Mouse (Mus musculus) spleen, adult 18-20 months (tissue): Measurements from ENCODE around the gene Cacng8.
"Not testable (repeated sequence)": the region's sequence is repeated elsewhere in the genome, so short reads cannot be mapped to it uniquely, and the experiment has no call there.

Experiments
- DNase-seq, 2 experiments: peaks; one replicate each; pipeline ENCODE4 v3.0.0; 2022; ENCODE audit warnings: mixed read lengths in 2 of 2

The Cacng8 gene

DNA sequence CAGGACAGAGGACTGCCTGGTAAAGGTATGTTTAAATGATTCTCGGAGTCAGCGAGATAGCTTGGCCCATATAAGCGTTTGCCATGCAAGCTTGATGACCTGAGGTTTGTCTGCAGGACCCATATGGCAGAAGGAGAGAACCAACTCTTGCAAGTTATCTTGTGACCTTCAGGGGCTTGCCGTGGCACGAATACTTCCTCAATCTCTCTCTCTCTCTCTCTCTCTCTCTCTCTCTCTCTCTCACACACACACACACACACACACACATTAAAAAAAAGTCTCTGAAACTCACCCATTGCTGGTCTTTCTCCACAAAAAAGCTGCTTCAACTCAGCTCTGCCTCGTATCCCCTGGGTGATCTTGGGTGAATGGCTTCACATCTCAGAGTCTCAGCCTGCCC is 1.6 kb upstream of the Cacng8 start:
- no peak for DNase-seq

- DNase-seq = no peak
Measured at GRCm38 (mm10) chr7:3389444-3390412, 755 bp upstream of the Cacng8 start.

- no peak for DNase-seq
Measured at GRCm38 (mm10) chr7:3391081-3391451, 583 bp downstream of the Cacng8 start.

DNA sequence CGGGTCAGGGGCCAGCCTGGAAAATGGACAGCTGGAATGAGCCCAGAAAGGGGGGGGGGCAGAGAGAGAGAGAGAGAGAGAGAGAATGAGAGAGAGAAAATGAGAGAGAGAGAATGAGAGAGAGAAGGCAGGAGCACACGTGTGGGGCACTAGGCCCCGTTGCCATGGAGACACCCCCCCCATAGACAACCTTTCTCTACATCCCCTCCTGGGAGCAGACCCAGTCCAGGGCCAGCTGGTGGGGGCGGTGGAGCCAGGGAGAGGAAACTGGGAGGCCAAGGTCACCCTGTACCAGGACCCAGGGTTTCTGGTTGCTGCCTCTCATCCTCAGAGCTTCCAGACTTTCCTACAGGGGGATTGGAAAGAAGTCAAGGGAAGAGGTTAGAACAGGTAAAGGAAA is 1.3 kb downstream of the Cacng8 start:
- DNase-seq = no peak

DNA sequence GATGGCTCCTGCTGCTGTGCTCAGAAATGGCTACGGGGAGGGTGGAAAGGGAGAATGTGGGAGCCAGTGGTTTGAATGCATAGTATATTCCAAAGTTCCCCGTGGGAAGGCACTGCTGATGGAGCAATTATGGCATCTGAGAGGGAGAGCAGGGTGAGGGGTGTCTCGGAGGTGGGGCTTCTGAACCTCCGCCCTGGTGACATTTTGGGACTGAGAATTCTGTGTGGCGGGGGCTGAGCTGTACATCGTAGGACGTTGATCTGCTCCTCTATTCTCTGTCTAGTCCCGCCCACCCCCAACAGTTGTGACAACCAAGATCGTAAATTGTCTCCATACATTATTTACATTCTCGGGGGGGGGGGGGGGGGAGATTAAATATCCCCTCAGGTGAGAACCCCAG is 6.9 kb downstream of the Cacng8 start:
- no peak for DNase-seq

- DNase-seq = no peak
Measured at GRCm38 (mm10) chr7:3397797-3398196, 7.3 kb downstream of the Cacng8 start.

GRCm38 (mm10) chr7:3398363-3398762 is 7.9 kb downstream of the Cacng8 start:
- not testable (repeated sequence) for DNase-seq

- no peak for DNase-seq
Measured at GRCm38 (mm10) chr7:3399937-3400336, 9.5 kb downstream of the Cacng8 start.

GRCm38 (mm10) chr7:3409729-3410520 is 19.4 kb downstream of the Cacng8 start:
- no peak for DNase-seq

DNA sequence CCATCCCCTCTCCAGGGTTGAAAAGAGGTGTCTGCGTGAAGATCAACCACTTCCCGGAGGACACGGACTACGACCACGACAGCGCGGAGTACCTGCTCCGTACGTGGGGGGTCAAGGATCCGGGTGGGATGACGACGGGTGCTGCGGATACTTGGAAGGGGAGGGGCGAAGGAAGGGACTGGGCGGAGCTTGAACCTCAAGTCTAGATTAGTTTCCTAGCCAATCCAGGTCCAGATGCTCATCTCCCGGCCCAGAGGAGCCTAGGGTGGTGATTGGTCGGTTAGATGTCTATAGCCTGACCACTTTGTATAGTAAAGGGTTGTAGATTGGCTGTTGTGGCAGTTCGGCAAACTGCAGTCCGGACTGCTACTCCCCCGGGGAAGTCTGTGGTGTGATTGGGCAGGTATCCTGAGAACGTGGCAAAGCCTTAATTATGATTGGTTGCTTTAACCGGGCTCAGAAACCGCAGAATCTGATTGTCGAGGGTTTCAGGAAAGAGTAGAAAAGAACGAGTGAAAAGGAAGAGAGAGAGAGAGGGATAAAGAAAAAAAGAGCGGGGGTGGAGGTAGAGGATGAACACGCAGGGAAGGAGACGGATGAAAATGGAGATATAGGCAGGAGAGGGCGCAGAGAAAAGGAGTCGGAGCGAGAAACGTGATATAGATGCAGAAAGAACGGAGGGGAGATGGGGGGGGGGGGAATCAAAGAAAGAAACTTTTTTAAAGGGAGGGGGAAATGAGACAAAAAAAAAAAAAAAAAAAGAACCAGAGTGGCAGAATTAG is 20.9 kb downstream of the Cacng8 start:
- peak; percentile 11 to 26 for DNase-seq

DNA sequence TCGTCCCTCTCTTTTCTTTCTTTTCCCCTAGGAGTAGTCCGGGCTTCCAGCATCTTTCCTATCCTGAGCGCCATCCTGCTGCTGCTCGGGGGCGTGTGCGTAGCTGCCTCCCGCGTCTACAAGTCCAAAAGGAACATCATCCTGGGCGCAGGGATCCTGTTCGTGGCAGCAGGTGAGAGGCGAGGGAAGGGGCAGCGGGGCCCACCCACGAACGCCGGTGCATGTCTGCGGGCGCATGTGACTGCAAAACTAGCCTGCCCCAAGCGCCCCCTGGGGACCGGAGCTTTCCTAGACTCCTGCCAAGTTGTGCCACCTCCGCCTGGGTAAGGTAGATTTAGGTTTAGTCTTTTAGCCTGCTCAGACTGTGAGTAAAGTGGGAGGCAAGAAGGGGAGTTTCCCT is 21.6 kb downstream of the Cacng8 start:
- peak; percentile 18 to 43 for DNase-seq

DNA sequence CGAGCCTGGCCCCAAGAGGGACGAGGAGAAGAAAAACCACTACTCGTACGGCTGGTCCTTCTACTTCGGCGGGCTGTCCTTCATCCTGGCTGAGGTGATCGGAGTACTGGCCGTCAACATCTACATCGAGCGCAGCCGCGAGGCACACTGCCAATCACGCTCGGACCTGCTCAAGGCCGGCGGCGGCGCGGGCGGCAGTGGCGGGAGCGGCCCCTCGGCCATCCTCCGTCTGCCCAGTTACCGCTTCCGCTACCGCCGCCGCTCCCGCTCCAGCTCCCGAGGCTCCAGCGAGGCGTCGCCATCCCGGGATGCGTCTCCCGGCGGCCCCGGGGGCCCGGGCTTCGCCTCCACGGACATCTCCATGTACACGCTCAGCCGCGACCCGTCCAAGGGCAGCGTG is 24.4 kb downstream of the Cacng8 start:
- DNase-seq = peak in 1 of 2 experiments; percentile 17

GRCm38 (mm10) chr7:3415378-3415777 is 24.9 kb downstream of the Cacng8 start:
- DNase-seq = peak in 1 of 2 experiments; percentile 22

- DNase-seq = no peak
Measured at GRCm38 (mm10) chr7:3419941-3420340, 29.5 kb downstream of the Cacng8 start.

GRCm38 (mm10) chr7:3420466-3420865 is 30.0 kb downstream of the Cacng8 start:
- no peak for DNase-seq

GRCm38 (mm10) chr7:3421297-3421696 is 30.8 kb downstream of the Cacng8 start:
- DNase-seq = no peak

DNA sequence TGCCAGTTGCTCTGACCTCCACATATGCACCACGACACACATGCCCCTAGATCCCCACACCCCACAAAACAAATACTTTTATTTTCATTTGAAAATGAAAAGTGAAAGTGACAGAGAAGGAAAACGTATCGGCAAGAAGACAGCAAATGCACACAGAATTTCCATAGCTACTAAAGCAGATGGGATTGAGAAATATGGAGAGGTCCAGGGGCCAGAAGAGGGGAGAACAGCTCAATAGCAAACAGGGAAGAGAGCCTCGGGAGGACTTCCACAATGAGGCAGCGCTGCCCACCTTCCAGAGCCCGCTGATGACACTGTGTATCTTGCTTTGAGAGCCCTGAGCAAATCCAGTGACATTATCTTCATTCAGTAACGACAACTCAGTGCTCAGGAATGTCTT is 31.6 kb downstream of the Cacng8 start:
- DNase-seq = no peak

DNA sequence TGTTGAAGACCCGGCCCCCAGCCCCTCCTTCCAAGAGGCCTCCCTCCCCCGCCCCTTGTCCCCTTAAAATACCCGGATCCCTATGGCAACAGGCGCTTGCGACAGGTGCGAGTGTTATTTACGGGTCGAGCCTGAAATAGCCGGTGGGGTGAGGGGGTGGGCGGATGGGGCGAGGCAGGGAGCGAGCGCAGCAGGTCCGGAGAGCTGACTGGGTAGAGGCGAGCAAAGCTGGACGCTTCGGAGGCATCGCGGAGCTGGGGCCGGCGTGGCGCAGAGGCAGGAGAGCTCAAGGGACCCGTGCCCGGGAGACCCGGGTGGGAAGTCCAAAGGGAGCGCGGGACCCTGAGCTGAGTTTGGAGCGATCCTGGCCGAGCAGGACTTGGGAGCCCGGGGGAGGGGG is 32.9 kb downstream of the Cacng8 start:
- DNase-seq = no peak

DNA sequence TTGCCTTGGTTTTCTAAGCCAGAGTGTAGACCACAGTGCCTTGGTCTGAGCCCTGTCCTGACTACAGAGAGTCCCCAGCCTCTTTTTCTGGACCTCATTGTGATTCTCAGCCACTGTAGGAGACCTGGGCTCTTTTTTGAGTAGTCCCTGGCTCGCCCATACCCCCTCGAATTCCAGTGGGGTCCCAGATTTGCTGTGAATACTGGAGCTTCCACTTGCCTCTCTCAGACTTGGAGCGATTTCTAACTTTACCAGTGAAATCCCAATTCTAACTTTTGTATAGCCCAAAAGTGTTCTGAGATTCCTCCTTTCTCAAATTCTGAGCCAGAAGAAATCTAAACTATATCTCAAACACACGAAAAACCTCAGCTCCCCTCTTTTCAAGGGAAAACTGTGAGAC is 33.4 kb downstream of the Cacng8 start, which contains the start of gene Cacng6:
Cacng6 (plus strand) TSS at position 301 of the 400 bp plus-strand sequence.
- no peak for DNase-seq

- DNase-seq = no peak
Measured at GRCm38 (mm10) chr7:3425141-3425540, 34.7 kb downstream of the Cacng8 start.

DNA sequence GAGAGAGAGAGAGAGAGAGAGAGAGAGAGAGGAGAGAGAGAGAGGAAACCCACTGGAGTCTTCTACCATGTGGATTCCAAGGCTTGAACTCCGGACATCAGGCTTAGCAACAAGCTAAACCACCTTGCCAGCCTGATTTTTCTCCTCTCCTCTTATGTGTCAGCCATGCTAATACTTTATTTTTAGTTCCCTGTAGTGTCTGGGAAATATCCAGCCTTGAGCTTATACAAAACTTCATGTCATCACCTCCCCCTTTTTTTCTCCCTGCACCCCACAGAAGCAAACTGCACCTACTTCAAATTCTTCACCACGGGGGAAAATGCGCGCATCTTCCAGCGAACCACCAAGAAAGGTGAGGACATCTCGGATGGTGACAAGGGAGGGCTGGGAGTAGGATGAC is 39.7 kb downstream of the Cacng8 start:
- DNase-seq = no peak

DNA sequence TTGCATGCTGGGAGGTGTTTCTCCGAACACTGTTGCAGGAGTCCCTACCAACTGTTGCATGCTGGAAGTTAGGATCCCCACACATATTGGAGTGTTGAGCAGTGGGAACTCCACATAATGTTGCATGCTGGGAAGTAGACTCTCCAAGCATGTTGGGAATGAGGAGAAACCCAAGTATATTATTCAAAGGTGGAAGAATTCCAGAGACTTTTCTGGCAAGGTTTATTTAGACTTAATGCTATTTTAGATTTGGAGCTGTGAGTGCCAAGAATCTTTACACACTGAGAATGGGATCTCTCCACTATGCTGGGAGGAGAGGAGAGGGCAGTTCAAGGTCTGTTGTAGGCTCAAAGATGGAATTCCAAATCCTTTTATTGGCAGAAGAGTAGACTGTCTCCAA is 41.6 kb downstream of the Cacng8 start:
- DNase-seq = no peak

- DNase-seq = no peak
Measured at GRCm38 (mm10) chr7:3437941-3438340, 47.5 kb downstream of the Cacng8 start.
